Comparison of ENCODE assay signal across 11 mouse cellular contexts in genomic region chr7:24850162-24850561, GRCm38 (mm10). TPM values are rescaled to one million over a fixed set of nuclear protein-coding genes. Genes with fewer than 3 reads are reported as not detected.
A peak's percentile ranks its signal among the peaks of the same experiment; 100 is the strongest.
DNase-seq lines count a peak whose midpoint lies in the region; ATAC-seq lines count a peak whose summit lies in the region.
"Had no signal": no experiment of that assay in that cellular context is flagged by ENCODE, and none has a peak within 500 bp of the region (broad histone marks: within the 10 kb centered on the region; RNA-seq: fewer than 3 reads in every experiment).

No protein-coding gene starts in this region.

- H3K27me3 ChIP-seq in hindbrain, embryonic 10.5 days (ENCODE audit: insufficient read depth, poor library complexity, severe bottlenecking), result no peaks in the 10 kb centered on the region
- no peaks in the 10 kb centered on the region for H3K27me3 ChIP-seq in hindbrain, embryonic 13.5 days
- H3K27me3 ChIP-seq in embryonic facial prominence, embryonic 10.5 days (replicated peaks; ENCODE audit: low read depth, poor library complexity, severe bottlenecking), result no peaks in the 10 kb centered on the region
- H3K27me3 ChIP-seq in liver, embryonic 11.5 days (replicated peaks; ENCODE audit: control insufficient read depth, insufficient read depth, low read length), result no peaks in the 10 kb centered on the region
- H3K27me3 ChIP-seq: stomach, embryonic 15.5 days had no signal

- H3K4me2 ChIP-seq in hindbrain, embryonic 13.5 days, result no peak overlapping the region
- peak overlapping the region; percentile 66 for H3K4me2 ChIP-seq in liver, embryonic 11.5 days
- H3K4me2 ChIP-seq: stomach, embryonic 15.5 days had no signal

- DNase-seq in hindbrain, embryonic 10.5 days (ENCODE audit: low spot score), result peak; percentile 7
- peak; percentile 14 for DNase-seq in CD4-positive helper T cell, adult 2 months (ENCODE audit: low read depth, low spot score)
- peak; percentile 39 for DNase-seq in embryonic facial prominence, embryonic 10.5 days (ENCODE audit: low spot score)
- no peak for DNase-seq in liver, embryonic 11.5 days (ENCODE audit: low spot score)
- no peak for DNase-seq in adrenal gland, postnatal 4 days (ENCODE audit: low spot score in 2 of 2)
- DNase-seq in gastrocnemius, adult 18-20 months (ENCODE audit: low spot score), result no peak
- DNase-seq in gastrocnemius, postnatal 14 days, result no peak
- DNase-seq: gastrocnemius, adult 2 months had no signal

- intact Hi-C loops in gastrocnemius, postnatal 14 days (cut with DNase I; ENCODE audit: low total_unique reads), result no loop called here

- 22% methylated on average over 5 of the region's 5 CpGs for WGBS in hindbrain, embryonic 10.5 days
- 19% methylated on average over 5 of the region's 5 CpGs for WGBS in hindbrain, embryonic 13.5 days
- 21% methylated on average over 5 of the region's 5 CpGs for WGBS in embryonic facial prominence, embryonic 10.5 days
- 15% methylated on average over 5 of the region's 5 CpGs for WGBS in liver, embryonic 11.5 days

- no peak for ATAC-seq in hindbrain, embryonic 13.5 days (ENCODE audit: low FRiP score)
- no peak for ATAC-seq in liver, embryonic 11.5 days (replicated peaks; ENCODE audit: low FRiP score)

- H3K27ac ChIP-seq in hindbrain, embryonic 10.5 days, result no peak overlapping the region
- no peak overlapping the region for H3K27ac ChIP-seq in hindbrain, embryonic 13.5 days
- H3K27ac ChIP-seq in embryonic facial prominence, embryonic 10.5 days (replicated peaks), result no peak overlapping the region
- peak overlapping the region; percentile 79 for H3K27ac ChIP-seq in liver, embryonic 11.5 days (ENCODE audit: low read depth, low read length)
- H3K27ac ChIP-seq: gastrocnemius, adult 2 months; stomach, embryonic 15.5 days had no signal

- no peak overlapping the region for H3K4me3 ChIP-seq in hindbrain, embryonic 10.5 days
- no peak overlapping the region for H3K4me3 ChIP-seq in hindbrain, embryonic 13.5 days
- H3K4me3 ChIP-seq in embryonic facial prominence, embryonic 10.5 days, result no peak overlapping the region
- H3K4me3 ChIP-seq in liver, embryonic 11.5 days (ENCODE audit: low read depth, low read length), result no peak overlapping the region; the same call in 1 of the 2 replicates
- H3K4me3 ChIP-seq: gastrocnemius, adult 2 months; stomach, embryonic 15.5 days had no signal

- H3K4me1 ChIP-seq in hindbrain, embryonic 10.5 days (replicated peaks), result peaks cover 34% of the 10 kb centered on the region
- H3K4me1 ChIP-seq in hindbrain, embryonic 13.5 days (replicated peaks), result no peaks in the 10 kb centered on the region
- H3K4me1 ChIP-seq in embryonic facial prominence, embryonic 10.5 days, result peaks cover 39% of the 10 kb centered on the region
- peaks cover 36% of the 10 kb centered on the region for H3K4me1 ChIP-seq in liver, embryonic 11.5 days (replicated peaks; ENCODE audit: control insufficient read depth, insufficient read depth, low read length)
- H3K4me1 ChIP-seq: stomach, embryonic 15.5 days had no signal

- no peaks in the 10 kb centered on the region for H3K36me3 ChIP-seq in hindbrain, embryonic 10.5 days
- H3K36me3 ChIP-seq in hindbrain, embryonic 13.5 days, result no peaks in the 10 kb centered on the region
- H3K36me3 ChIP-seq in embryonic facial prominence, embryonic 10.5 days (replicated peaks), result no peaks in the 10 kb centered on the region
- no peaks in the 10 kb centered on the region for H3K36me3 ChIP-seq in liver, embryonic 11.5 days (ENCODE audit: control insufficient read depth, insufficient read depth, low read length)
- H3K36me3 ChIP-seq: stomach, embryonic 15.5 days had no signal

- no peaks in the 10 kb centered on the region for H3K9me3 ChIP-seq in hindbrain, embryonic 10.5 days
- H3K9me3 ChIP-seq in hindbrain, embryonic 13.5 days, result no peaks in the 10 kb centered on the region
- H3K9me3 ChIP-seq in embryonic facial prominence, embryonic 10.5 days, result no peaks in the 10 kb centered on the region
- H3K9me3 ChIP-seq in liver, embryonic 11.5 days (ENCODE audit: control insufficient read depth, low read length), result no peaks in the 10 kb centered on the region
- H3K9me3 ChIP-seq: stomach, embryonic 15.5 days had no signal

- H3K9ac ChIP-seq in hindbrain, embryonic 13.5 days, result no peak overlapping the region
- H3K9ac ChIP-seq in liver, embryonic 11.5 days (ENCODE audit: low read depth, low read length), result 0 out of 2 replicates have a peak overlapping the region, but pooled peaks have one; percentile 52
- H3K9ac ChIP-seq: stomach, embryonic 15.5 days had no signal

RNA-seq across cellular contexts. Expression of gene Gm9844, which starts 11.9 kb away (rescaled TPM):
- polyA plus RNA-seq in hindbrain, embryonic 10.5 days (2016; fragmentation: Nextera tagmentation; extraction: Ambion mirVana), result 15.5 and 24.3 TPM in 2 replicates
- polyA plus RNA-seq in hindbrain, embryonic 13.5 days (2015; fragmentation: Nextera tagmentation; extraction: Ambion mirVana), result 36.3 and 38.4 TPM in 2 replicates
- 14.4 and 18.5 TPM in 2 replicates for polyA plus RNA-seq in embryonic facial prominence, embryonic 10.5 days (2016; fragmentation: Nextera tagmentation; extraction: Ambion mirVana)
- polyA plus RNA-seq in liver, embryonic 11.5 days (2014; fragmentation: Nextera tagmentation; extraction: Ambion mirVana), result 5.0 and 5.8 TPM in 2 replicates
- under 1 TPM in 1 of 2 experiments, not detected in 1; 0.92 TPM for total RNA-seq in adrenal gland, postnatal 4 days (2021)
- total RNA-seq in gastrocnemius, adult 18-20 months (2021), result not detected
- 1 to 10 TPM in 1 of 2 experiments, not detected in 1; 1.0 TPM for total RNA-seq in gastrocnemius, postnatal 14 days (2021)
- total RNA-seq: gastrocnemius, adult 2 months had no signal

RNA-seq across cellular contexts. Expression of gene Lypd4, which starts 19.6 kb away (rescaled TPM):
- polyA plus RNA-seq in hindbrain, embryonic 10.5 days (2016; fragmentation: Nextera tagmentation; extraction: Ambion mirVana), result not detected in 2 replicates
- polyA plus RNA-seq in hindbrain, embryonic 13.5 days (2015; fragmentation: Nextera tagmentation; extraction: Ambion mirVana), result not detected in 2 replicates
- polyA plus RNA-seq in embryonic facial prominence, embryonic 10.5 days (2016; fragmentation: Nextera tagmentation; extraction: Ambion mirVana), result not detected in 2 replicates
- not detected in 2 replicates for polyA plus RNA-seq in liver, embryonic 11.5 days (2014; fragmentation: Nextera tagmentation; extraction: Ambion mirVana)
- total RNA-seq in adrenal gland, postnatal 4 days (2021), result not detected
- total RNA-seq in gastrocnemius, adult 18-20 months (2021), result not detected
- not detected for total RNA-seq in gastrocnemius, postnatal 14 days (2021)
- total RNA-seq: gastrocnemius, adult 2 months had no signal
- polyA plus RNA-seq: lung, embryonic 16.5 days; stomach, embryonic 15.5 days had no signal

RNA-seq across cellular contexts. Expression of gene Dmrtc2, which starts 19.7 kb away (rescaled TPM):
- not detected in 2 replicates for polyA plus RNA-seq in hindbrain, embryonic 10.5 days (2016; fragmentation: Nextera tagmentation; extraction: Ambion mirVana)
- 0.19 and 0.26 TPM in 2 replicates for polyA plus RNA-seq in hindbrain, embryonic 13.5 days (2015; fragmentation: Nextera tagmentation; extraction: Ambion mirVana)
- not detected in 2 replicates for polyA plus RNA-seq in embryonic facial prominence, embryonic 10.5 days (2016; fragmentation: Nextera tagmentation; extraction: Ambion mirVana)
- polyA plus RNA-seq in liver, embryonic 11.5 days (2014; fragmentation: Nextera tagmentation; extraction: Ambion mirVana), result not detected in 2 replicates
- total RNA-seq in adrenal gland, postnatal 4 days (2021), result under 1 TPM in 1 of 2 experiments, not detected in 1; 0.17 TPM
- total RNA-seq in gastrocnemius, adult 18-20 months (2021), result not detected
- total RNA-seq in gastrocnemius, postnatal 14 days (2021), result not detected
- total RNA-seq: gastrocnemius, adult 2 months had no signal
- polyA plus RNA-seq: lung, embryonic 16.5 days; stomach, embryonic 15.5 days had no signal

RNA-seq across cellular contexts. Expression of gene Rps19, which starts 34.0 kb away (rescaled TPM):
- 1,985 and 2,165 TPM in 2 replicates for polyA plus RNA-seq in hindbrain, embryonic 10.5 days (2016; fragmentation: Nextera tagmentation; extraction: Ambion mirVana)
- 1,307 and 1,338 TPM in 2 replicates for polyA plus RNA-seq in hindbrain, embryonic 13.5 days (2015; fragmentation: Nextera tagmentation; extraction: Ambion mirVana)
- 2,181 and 2,235 TPM in 2 replicates for polyA plus RNA-seq in embryonic facial prominence, embryonic 10.5 days (2016; fragmentation: Nextera tagmentation; extraction: Ambion mirVana)
- 2,415 and 2,620 TPM in 2 replicates for polyA plus RNA-seq in liver, embryonic 11.5 days (2014; fragmentation: Nextera tagmentation; extraction: Ambion mirVana)
- 1,000 to 10,000 TPM; 1,415 to 1,431 TPM for total RNA-seq in adrenal gland, postnatal 4 days (2021)
- total RNA-seq in gastrocnemius, adult 18-20 months (2021), result 100 to 1,000 TPM; 312 to 357 TPM
- total RNA-seq in gastrocnemius, postnatal 14 days (2021), result 100 to 1,000 TPM; 481 to 524 TPM

RNA-seq across cellular contexts. Expression of gene Cd79a, which starts 47.0 kb away (rescaled TPM):
- 0.13 and 0.29 TPM in 2 replicates for polyA plus RNA-seq in hindbrain, embryonic 10.5 days (2016; fragmentation: Nextera tagmentation; extraction: Ambion mirVana)
- polyA plus RNA-seq in hindbrain, embryonic 13.5 days (2015; fragmentation: Nextera tagmentation; extraction: Ambion mirVana), result 0.35 and 0.38 TPM in 2 replicates
- 0.26 and 0.40 TPM in 2 replicates for polyA plus RNA-seq in embryonic facial prominence, embryonic 10.5 days (2016; fragmentation: Nextera tagmentation; extraction: Ambion mirVana)
- 0.12 TPM in 1 of 2 replicates, not detected in the other for polyA plus RNA-seq in liver, embryonic 11.5 days (2014; fragmentation: Nextera tagmentation; extraction: Ambion mirVana)
- 1 to 10 TPM; 1.1 to 3.2 TPM for total RNA-seq in adrenal gland, postnatal 4 days (2021)
- total RNA-seq in gastrocnemius, adult 18-20 months (2021), result under 1 TPM in 1 of 2 experiments, not detected in 1; 0.14 TPM
- total RNA-seq in gastrocnemius, postnatal 14 days (2021), result under 1 TPM; 0.16 to 0.23 TPM
- total RNA-seq: gastrocnemius, adult 2 months had no signal

Comparison
In these comparisons a context has a peak if more than half of its experiments do, and no peak if none do; other contexts are left out.
1. DNase-seq: peak in hindbrain, embryonic 10.5 days (single experiment), CD4-positive helper T cell, adult 2 months (single experiment) and embryonic facial prominence, embryonic 10.5 days (single experiment); none in liver, embryonic 11.5 days (single experiment), adrenal gland, postnatal 4 days (0 of 2), gastrocnemius, adult 18-20 months (single experiment) and gastrocnemius, postnatal 14 days (single experiment).